Mouse (Mus musculus) heart, embryonic 11.5 days (tissue): ENCODE measurements around the gene Zfp991. TPM values are rescaled to one million over a fixed set of nuclear protein-coding genes. Genes with fewer than 3 reads are reported as not detected.
"Not testable (repeated sequence)": the region's sequence is repeated elsewhere in the genome, so short reads cannot be mapped to it uniquely, and the experiment has no call there.

Experiments used
- ATAC-seq: fragments of 200-750 bp; cut with Nextera tagmentation; replicated peaks from 2 replicates; pipeline ENCODE4 v1.8.0; 2017; ENCODE audit warnings: moderate library complexity; ENCODE audit not compliant: insufficient number of reproducible peaks, low FRiP score, low TSS enrichment
- H3K27ac ChIP-seq: fragments of 300-500 bp; sonication (generic); 2 replicates; pipeline ENCODE4 v1.5.1; 2014; ENCODE audit warnings: mild to moderate bottlenecking, low read depth, low read length
- H3K27me3 ChIP-seq: fragments of 300-500 bp; sonication (generic); 2 replicates; pipeline ENCODE4 v1.6.1; 2014; ENCODE audit warnings: mild to moderate bottlenecking, low read length, mixed read lengths; ENCODE audit not compliant: control insufficient read depth, insufficient read depth
- H3K36me3 ChIP-seq: fragments of 300-500 bp; sonication (generic); 2 replicates; pipeline ENCODE4 v1.6.1; 2014; ENCODE audit warnings: mild to moderate bottlenecking, low read length, moderate library complexity, mixed read lengths; ENCODE audit not compliant: control insufficient read depth, insufficient read depth
- H3K4me1 ChIP-seq: fragments of 300-500 bp; sonication (generic); 2 replicates; pipeline ENCODE4 v1.6.1; 2014; ENCODE audit warnings: low read length; ENCODE audit not compliant: control insufficient read depth, insufficient read depth
- H3K4me2 ChIP-seq: fragments of 300-500 bp; sonication (generic); 2 replicates; pipeline ENCODE4 v1.6.1; 2014; ENCODE audit warnings: mild to moderate bottlenecking, moderate library complexity
- H3K4me3 ChIP-seq: fragments of 300-500 bp; sonication (generic); 2 replicates; pipeline ENCODE4 v1.5.1; 2014; ENCODE audit warnings: low read depth, low read length
- H3K9ac ChIP-seq: fragments of 300-500 bp; sonication (generic); 2 replicates; pipeline ENCODE4 v1.6.1; 2014; ENCODE audit warnings: mild to moderate bottlenecking, low read depth, low read length, moderate library complexity
- H3K9me3 ChIP-seq: fragments of 300-500 bp; sonication (generic); replicated peaks from 2 replicates; pipeline ENCODE4 v1.6.1; 2016; ENCODE audit warnings: low read length; ENCODE audit not compliant: control insufficient read depth
- WGBS: fragments of 180-500 bp; shearing (Covaris S2); extraction: QIAGEN DNeasy Blood & Tissue Kit; methylation state at CpG from one replicate; pipeline ENCODE4 v1.1.7; 2014; ENCODE audit not compliant: insufficient replicate concordance; 5-methylcytosine and 5-hydroxymethylcytosine counted together
- polyA plus RNA-seq: library from polyadenylated mRNA; unstranded; fragments of >200 nt; fragmentation: Nextera tagmentation; extraction: Ambion mirVana; gene quantifications from 2 replicates; pipeline ENCODE4 v1.2.1, GENCODE M21; 2014

The Zfp991 gene
- 7.8 and 8.3 TPM in 2 replicates for polyA plus RNA-seq

- 32% methylated on average over 2 of the region's 15 CpGs for WGBS
- H3K4me3 ChIP-seq = peak within 1 kb of the TSS; percentile 30
- H3K4me1 ChIP-seq, H3K9ac ChIP-seq, H3K27ac ChIP-seq, ATAC-seq, H3K27me3 ChIP-seq, H3K36me3 ChIP-seq, H3K9me3 ChIP-seq: not testable (repeated sequence)
- H3K4me2 ChIP-seq = peak within 1 kb of the TSS; percentile 35; the same call in 1 of the 2 replicates
These were observed at the start of gene Zfp991 for GRCm38 (mm10) chr4:147131837-147132459. Gene Zfp991 (plus strand): TSS chr4:147132038.

GRCm38 (mm10) chr4:147095641-147096040 lies 36.2 kb upstream of the Zfp991 start:
- H3K36me3 ChIP-seq, H3K27ac ChIP-seq, H3K27me3 ChIP-seq, H3K9ac ChIP-seq, H3K4me3 ChIP-seq, H3K4me1 ChIP-seq, H3K9me3 ChIP-seq, ATAC-seq, H3K4me2 ChIP-seq: not testable (repeated sequence)
- WGBS = 67% methylated on average over 2 of the region's 2 CpGs

GRCm38 (mm10) chr4:147101666-147102626 lies 29.9 kb upstream of the Zfp991 start:
- not testable (repeated sequence) for H3K27ac ChIP-seq, H3K4me1 ChIP-seq, H3K27me3 ChIP-seq, H3K9me3 ChIP-seq, H3K36me3 ChIP-seq
- WGBS = under 1% methylated on average over 62 of the region's 109 CpGs
- Histone ChIP-seq H3K9ac (0 out of 2 replicates have a peak overlapping the region, but pooled peaks have one; percentile 22), H3K4me3 (peak overlapping the region; percentile 51), H3K4me2 (peak overlapping the region; percentile 82)
- peak; percentile 73 for ATAC-seq

- H3K4me3 ChIP-seq, H3K36me3 ChIP-seq, H3K4me1 ChIP-seq, H3K4me2 ChIP-seq, H3K27me3 ChIP-seq, ATAC-seq, H3K9ac ChIP-seq, H3K9me3 ChIP-seq, H3K27ac ChIP-seq: not testable (repeated sequence)
- 46% methylated on average over 4 of the region's 4 CpGs for WGBS
These were observed 28.0 kb upstream of the Zfp991 start for GRCm38 (mm10) chr4:147103814-147104213.

GRCm38 (mm10) chr4:147117839-147118238 lies 14.0 kb upstream of the Zfp991 start:
- H3K4me3 ChIP-seq, H3K36me3 ChIP-seq, H3K4me2 ChIP-seq, H3K27me3 ChIP-seq, H3K9ac ChIP-seq, H3K9me3 ChIP-seq, H3K4me1 ChIP-seq, H3K27ac ChIP-seq, ATAC-seq: not testable (repeated sequence)
- WGBS = 75% methylated on average over 2 of the region's 3 CpGs

GRCm38 (mm10) chr4:147122286-147122685 lies 9.6 kb upstream of the Zfp991 start:
- H3K9me3 ChIP-seq, ATAC-seq, H3K4me1 ChIP-seq, H3K36me3 ChIP-seq, H3K4me3 ChIP-seq, H3K27ac ChIP-seq, H3K4me2 ChIP-seq, H3K27me3 ChIP-seq, H3K9ac ChIP-seq: not testable (repeated sequence)
- 70% methylated on average over 1 of the region's 1 CpGs for WGBS

GRCm38 (mm10) chr4:147123797-147124196 lies 8.0 kb upstream of the Zfp991 start:
- H3K36me3 ChIP-seq, ATAC-seq, H3K4me1 ChIP-seq, H3K9me3 ChIP-seq, H3K4me3 ChIP-seq, H3K27me3 ChIP-seq, H3K27ac ChIP-seq, H3K4me2 ChIP-seq, H3K9ac ChIP-seq: not testable (repeated sequence)

- H3K36me3 ChIP-seq, H3K27ac ChIP-seq, H3K4me1 ChIP-seq, H3K9me3 ChIP-seq, H3K27me3 ChIP-seq: not testable (repeated sequence)
- Histone ChIP-seq H3K4me2 (peak overlapping the region; percentile 68), H3K9ac (peak overlapping the region; percentile 77), H3K4me3 (peak overlapping the region; percentile 53)
- peak; percentile 97 for ATAC-seq
- WGBS = 6% methylated on average over 44 of the region's 48 CpGs
These were observed 7.2 kb upstream of the Zfp991 start for GRCm38 (mm10) chr4:147124400-147125306.
